Mouse (Mus musculus) olfactory bulb, adult 2 months (tissue): ENCODE data around the gene Mrpl4. TPM values are rescaled to one million over a fixed set of nuclear protein-coding genes. Genes with fewer than 3 reads are reported as not detected.

Experiments
- H3K27ac ChIP-seq: fragments of 200-500 bp; 2 replicates; pipeline ENCODE4 v1.5.1; 2012; ENCODE audit warnings: low read depth, low read length; ENCODE audit not compliant: insufficient read depth
- H3K4me1 ChIP-seq: fragments of 200-500 bp; 2 replicates; pipeline ENCODE4 v1.6.1; 2012; ENCODE audit warnings: low read length; ENCODE audit not compliant: control insufficient read depth, insufficient read depth
- H3K4me3 ChIP-seq: fragments of 200-500 bp; 2 replicates; pipeline ENCODE4 v1.5.1; 2012; ENCODE audit warnings: mild to moderate bottlenecking, low read depth, low read length, moderate library complexity; ENCODE audit not compliant: insufficient read depth
- CTCF ChIP-seq: fragments of 200-500 bp; IDR thresholded peaks from 2 replicates; pipeline ENCODE4 v1.5.1; 2012; ENCODE audit warnings: low read depth, mild to moderate bottlenecking, low read length, moderate library complexity; ENCODE audit not compliant: insufficient read depth
- POLR2A ChIP-seq: fragments of 200-500 bp; IDR thresholded peaks from 2 replicates; pipeline ENCODE4 v1.6.1; 2012; ENCODE audit warnings: mild to moderate bottlenecking, low read depth, low read length, moderate library complexity; ENCODE audit not compliant: insufficient read depth
- WGBS: fragments of 180-500 bp; shearing (Covaris S2); methylation state at CpG from one replicate; pipeline ENCODE4 v1.1.7; 2018; 5-methylcytosine and 5-hydroxymethylcytosine counted together
- polyA plus RNA-seq: library from polyadenylated mRNA; stranded (reverse); fragments of >200 nt; gene quantifications from 2 replicates; pipeline ENCODE4 v1.2.4, GENCODE M21; 2012; ENCODE audit warnings: low replicate concordance; ENCODE audit not compliant: missing spikeins, insufficient read depth, insufficient read length

The Mrpl4 gene
- polyA plus RNA-seq, result not detected in 2 replicates

DNA sequence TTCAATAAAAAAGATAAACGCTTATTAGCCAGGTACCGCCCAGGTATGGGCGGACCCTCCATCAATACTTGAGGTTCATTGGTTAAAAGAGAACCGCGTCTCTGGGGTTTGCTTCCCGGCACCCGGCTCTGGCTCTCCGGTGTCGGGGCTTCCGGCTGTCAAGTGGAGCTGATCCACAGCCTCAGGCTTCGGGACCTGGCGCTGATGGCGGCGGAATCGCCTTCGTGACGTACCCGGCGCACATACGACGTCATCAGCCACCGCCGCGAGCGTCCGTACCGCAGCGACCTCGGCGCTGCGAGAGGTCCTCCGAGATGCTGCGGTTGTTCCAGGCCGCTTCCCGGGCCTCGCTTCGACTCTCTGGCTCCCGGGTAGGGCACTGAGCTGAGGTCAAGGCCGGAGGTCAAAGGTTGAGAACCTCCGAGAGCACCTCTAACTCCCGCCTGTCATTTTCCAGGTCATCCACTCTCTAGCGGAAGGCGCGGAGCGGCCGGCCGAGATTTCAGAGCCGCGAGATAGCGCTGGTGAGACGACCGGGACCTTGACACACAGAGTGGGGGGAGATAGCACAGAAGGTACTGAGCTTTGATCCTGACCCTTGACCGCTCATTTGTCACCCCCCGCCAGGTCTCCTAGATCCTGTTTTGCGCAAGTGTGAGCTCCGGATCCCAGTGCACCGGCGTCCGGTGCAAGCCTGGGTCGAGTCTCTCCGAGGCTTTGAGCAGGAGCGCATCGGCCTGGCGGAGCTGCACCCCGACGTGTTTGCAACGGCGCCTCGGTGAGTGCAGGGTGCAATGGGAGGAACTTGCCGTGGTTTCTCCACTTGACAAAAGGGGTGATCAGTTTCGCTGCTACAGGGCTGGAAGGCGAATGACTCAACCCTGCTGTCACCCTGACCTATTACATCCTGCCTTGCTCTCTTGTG lies at the start of gene Mrpl4:
Gene Mrpl4, plus strand, starts transcription at position 112 of the 925 bp plus-strand sequence.
- Histone ChIP-seq H3K27ac (peak within 1 kb of the TSS; percentile 63), H3K4me1 (0 out of 2 replicates have a peak, but pooled peaks cover 4% of the 10 kb centered on the region), H3K4me3 (peak within 1 kb of the TSS; percentile 94)
- under 1% methylated on average over 72 of the region's 72 CpGs for WGBS
- no peak for TF ChIP-seq CTCF
- TF ChIP-seq POLR2A, result peak; percentile 91

DNA sequence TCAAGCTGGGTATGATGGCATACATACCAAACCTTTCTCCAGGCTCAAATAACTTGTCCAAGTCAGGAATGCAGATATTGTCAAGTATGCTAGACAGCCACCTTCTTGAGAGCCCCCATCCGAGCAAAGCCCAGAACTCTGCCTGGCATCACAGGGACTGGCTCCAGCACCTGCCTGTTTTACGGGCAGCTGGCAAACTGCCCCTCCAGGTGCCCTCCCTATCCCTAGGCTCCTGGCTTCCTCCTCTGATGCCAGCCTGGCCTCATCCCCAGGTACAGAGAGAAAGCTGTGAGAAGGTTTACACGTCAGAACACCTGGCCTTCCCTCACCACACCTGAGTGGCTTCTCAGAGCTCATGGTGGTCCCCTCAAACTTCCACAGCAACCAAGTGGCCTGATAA lies 45.5 kb upstream of the Mrpl4 start:
- TF ChIP-seq CTCF (no peak), POLR2A (no peak)
- no peaks in the 10 kb centered on the region for H3K4me1 ChIP-seq
- no peak overlapping the region for H3K4me3 ChIP-seq
- WGBS, result 89% methylated on average over 3 of the region's 3 CpGs
- no peak overlapping the region for H3K27ac ChIP-seq

DNA sequence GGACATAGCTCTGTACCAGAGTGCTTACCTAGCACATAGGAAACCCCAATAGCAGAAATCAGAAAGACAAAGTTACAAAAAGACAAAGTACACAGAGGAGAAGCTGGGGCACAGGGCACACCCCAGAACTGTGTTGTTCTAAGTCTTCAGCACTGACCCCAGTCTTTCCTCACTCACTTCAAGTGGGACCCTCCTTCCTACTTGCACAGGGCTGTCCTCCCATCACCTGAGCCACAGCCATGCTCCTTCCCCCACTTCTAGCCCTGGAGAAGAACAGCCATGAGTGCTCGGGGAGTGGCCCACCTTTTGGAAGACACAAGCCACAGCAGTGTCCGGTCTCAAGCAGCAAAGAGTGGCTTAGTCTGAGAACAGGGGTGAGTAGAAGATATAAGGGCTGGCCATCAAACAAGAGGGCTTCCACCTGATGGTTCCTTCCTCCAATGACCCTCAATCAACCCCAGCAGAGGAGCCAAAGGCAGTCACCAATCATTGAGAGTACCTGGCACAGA lies 43.1 kb upstream of the Mrpl4 start, which contains the start of gene Dnmt1:
Gene Dnmt1, minus strand, starts transcription at position 459 of the 509 bp plus-strand sequence.
- no peaks in the 10 kb centered on the region for H3K4me1 ChIP-seq
- TF ChIP-seq CTCF, result no peak
- no peak for TF ChIP-seq POLR2A
- 85% methylated on average over 2 of the region's 2 CpGs for WGBS
- H3K4me3 ChIP-seq, result no peak within 1 kb of the TSS
- H3K27ac ChIP-seq, result no peak within 1 kb of the TSS

DNA sequence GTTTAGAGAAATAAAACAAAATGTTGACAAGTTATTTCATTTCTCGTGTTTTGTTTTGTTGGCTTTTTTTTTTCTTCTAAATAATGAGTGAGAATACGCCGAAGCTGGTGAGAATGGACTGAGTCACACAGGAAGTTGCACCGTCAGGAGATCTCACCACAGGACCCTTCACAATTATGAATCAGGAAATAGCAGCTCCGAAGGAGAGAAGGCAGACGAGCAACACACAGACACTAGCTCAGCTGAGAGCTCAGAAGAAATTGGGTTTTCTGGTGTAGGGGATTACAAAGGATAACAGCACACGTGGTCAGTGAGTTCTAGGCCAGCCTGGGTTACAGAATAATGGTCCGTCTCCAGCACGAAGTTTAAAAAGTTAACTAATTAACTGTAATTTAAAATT lies 41.0 kb upstream of the Mrpl4 start:
- H3K4me1 ChIP-seq, result no peaks in the 10 kb centered on the region
- H3K27ac ChIP-seq, result no peak overlapping the region
- TF ChIP-seq POLR2A, result no peak
- no peak for TF ChIP-seq CTCF
- WGBS, result 59% methylated on average over 9 of the region's 9 CpGs
- H3K4me3 ChIP-seq, result no peak overlapping the region

DNA sequence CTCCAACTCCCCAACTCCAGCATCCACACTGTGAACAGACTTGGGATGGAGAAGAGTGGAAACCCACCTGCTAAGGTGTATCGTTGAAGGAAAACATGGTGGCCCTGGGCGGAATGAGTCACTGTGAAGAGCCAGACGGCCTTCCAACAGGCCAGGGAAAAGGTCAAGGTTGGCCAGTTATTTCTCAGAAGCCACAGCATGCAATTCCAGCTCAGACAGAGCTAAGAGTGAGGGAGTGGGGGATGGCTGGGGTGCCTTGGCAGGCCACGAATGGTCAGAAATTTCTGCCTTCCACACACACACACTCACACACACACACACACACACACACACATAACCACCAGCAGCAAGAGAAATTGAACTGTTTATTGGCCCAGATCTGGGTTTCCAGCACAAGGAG lies 36.9 kb upstream of the Mrpl4 start:
- Histone ChIP-seq H3K4me1 (no peaks in the 10 kb centered on the region), H3K4me3 (no peak overlapping the region), H3K27ac (no peak overlapping the region)
- WGBS, result 94% methylated on average over 4 of the region's 4 CpGs
- no peak for TF ChIP-seq POLR2A
- TF ChIP-seq CTCF, result no peak

DNA sequence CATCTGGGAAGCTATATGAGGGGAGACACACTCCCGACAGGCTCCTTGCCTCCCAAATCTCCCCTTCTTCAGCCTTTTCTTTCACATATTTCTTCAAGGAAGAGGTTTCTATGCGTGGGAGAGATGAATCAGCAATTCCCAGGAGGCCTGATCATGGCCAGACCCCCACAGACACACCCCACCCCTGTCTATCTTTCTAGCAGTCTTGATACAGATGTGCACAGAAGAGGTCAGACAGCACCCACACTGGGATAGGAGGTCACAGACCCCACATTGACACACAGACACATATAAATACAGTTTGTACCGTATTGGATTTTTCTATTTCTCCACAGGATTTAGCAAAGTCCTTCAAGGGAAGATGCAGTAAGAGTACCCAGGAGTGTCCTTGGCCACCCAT lies 36.5 kb upstream of the Mrpl4 start:
- Histone ChIP-seq H3K4me3 (no peak overlapping the region), H3K4me1 (no peaks in the 10 kb centered on the region), H3K27ac (no peak overlapping the region)
- TF ChIP-seq POLR2A (no peak), CTCF (no peak)
- 78% methylated on average over 3 of the region's 3 CpGs for WGBS

DNA sequence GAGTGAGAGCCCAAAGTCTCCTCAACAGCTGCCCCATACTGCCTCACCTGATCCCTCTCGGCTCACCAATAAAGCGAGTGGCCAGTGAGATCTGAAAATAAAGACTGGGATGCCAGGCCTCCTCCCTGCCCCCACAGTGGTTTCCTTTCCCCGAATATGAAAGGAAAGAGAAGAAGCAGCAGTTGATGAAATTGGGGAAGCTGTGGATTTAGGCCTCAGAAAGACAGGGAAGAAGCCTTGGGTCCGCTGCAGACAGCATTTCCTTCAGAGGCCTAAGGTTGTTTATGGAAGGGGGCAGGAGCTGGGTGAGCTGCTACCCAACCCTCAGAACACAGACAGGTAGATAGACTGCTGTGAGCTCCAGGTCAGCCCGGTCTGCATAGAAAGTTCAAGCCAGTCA lies 35.8 kb upstream of the Mrpl4 start:
- Histone ChIP-seq H3K4me1 (peaks cover 7% of the 10 kb centered on the region), H3K27ac (no peak overlapping the region), H3K4me3 (no peak overlapping the region)
- no peak for TF ChIP-seq CTCF
- TF ChIP-seq POLR2A, result no peak
- 85% methylated on average over 5 of the region's 5 CpGs for WGBS

DNA sequence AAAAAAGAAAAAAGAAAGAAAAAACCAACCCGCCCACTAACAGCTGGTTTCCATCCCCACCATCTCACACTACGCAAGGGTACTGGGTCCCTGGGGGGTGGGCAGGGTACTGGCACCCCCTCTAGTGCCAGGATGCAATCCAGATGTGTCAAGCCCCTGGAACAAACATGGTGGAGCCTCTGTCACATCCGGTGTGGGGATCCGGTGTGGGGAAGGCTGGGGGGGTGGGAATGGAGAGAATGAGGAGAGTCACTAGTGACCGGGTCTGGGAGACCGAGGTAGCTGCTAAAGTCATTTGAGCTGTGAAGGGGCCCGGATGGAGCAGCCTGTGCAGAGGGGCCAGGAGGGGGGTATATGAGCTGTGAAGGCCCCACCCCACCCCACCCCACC lies 30.8 kb upstream of the Mrpl4 start:
- no peak overlapping the region for H3K4me3 ChIP-seq
- H3K4me1 ChIP-seq, result peaks cover 30% of the 10 kb centered on the region
- WGBS, result 35% methylated on average over 7 of the region's 7 CpGs
- H3K27ac ChIP-seq, result peak overlapping the region; percentile 63
- no peak for TF ChIP-seq CTCF
- TF ChIP-seq POLR2A, result no peak

DNA sequence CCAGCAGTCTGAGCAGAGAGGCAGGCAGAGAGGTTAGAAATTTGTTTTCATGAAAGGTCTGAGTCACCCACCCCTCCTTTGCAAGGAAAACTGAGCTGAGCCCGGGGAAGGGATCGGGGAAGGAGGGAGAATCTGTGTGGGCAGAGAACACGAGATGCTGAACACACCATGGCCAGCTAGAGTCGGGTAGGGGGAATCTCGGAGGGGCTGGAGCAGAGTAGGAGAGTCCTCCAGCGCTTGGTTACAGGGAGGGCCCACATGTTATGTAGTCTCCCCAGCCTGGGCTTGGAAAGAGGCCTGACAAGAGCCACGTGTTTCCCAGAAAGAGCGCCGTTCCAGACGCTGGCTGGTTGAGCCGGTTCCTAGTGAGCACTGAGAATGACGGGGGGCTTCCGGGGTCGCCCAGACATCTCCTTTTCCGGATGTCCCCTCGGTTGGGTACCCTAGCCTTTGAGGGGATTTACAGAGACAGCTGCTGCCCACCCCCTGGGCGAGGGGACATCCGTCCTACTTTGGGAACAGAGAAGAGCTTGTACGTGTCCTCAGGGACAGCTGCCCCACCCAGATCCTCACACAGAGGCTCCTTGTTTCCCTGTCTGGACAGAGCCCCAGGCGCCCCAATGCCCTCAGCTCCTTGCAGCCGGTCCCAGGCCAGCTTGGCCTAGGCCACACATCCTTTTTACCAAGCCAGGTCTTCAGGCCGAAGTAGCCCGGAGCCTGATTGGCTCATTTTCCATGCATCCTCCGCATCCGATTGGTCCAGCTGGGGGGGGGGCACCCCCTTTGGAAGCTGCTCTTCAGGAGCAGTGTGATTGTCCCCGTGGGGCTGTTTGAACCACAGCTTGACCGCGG lies 30.2 kb upstream of the Mrpl4 start:
- 24% methylated on average over 28 of the region's 28 CpGs for WGBS
- peak overlapping the region; percentile 22 for H3K4me3 ChIP-seq
- H3K4me1 ChIP-seq, result peaks cover 31% of the 10 kb centered on the region
- TF ChIP-seq POLR2A, result no peak
- no peak for TF ChIP-seq CTCF
- H3K27ac ChIP-seq, result peak overlapping the region; percentile 85
